Mouse (Mus musculus): ENCODE data around the gene Krt20. TPM values are rescaled to one million over a fixed set of nuclear protein-coding genes. Genes with fewer than 3 reads are reported as not detected.

Gene Krt20
- total and polyA plus RNA-seq, 2 experiments from 2014 or later = 0.11 TPM; not detected in 1

DNA sequence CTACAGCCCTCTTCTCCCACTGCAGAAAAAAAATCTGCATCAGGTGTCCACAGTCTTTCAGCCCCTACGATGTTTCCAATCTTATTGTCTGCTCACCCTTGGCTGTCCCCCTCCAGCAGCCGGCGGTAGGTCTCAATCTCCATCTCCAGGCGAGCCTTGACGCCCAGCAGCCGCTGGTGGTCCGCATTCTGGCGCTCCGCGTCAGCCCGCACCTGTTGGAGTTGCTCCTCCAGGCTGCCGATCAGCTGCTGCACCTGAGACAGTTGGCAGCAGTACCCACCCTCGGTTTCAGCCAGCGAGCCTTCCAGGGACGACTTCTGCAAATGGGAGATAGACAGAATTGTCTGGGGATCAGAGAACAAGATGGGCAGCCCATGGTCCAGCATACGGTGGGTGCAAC, 20.1 kb downstream of the Krt20 start:
- Histone ChIP-seq H3K27me3 (ENCODE audit: insufficient read depth, low read length) (no peaks in the 10 kb centered on the region; the same call in 1 of the 2 replicates), H3K9ac (replicated peaks; ENCODE audit: low read length) (no peak overlapping the region), H3K27ac (no peak overlapping the region), H3K36me3 (ENCODE audit: insufficient read depth, low read length) (no peaks in the 10 kb centered on the region), H3K9me3 (ENCODE audit: low read length) (no peaks in the 10 kb centered on the region), H3K4me3 (ENCODE audit: low read length) (no peak overlapping the region), H3K4me2 (ENCODE audit: low read depth, low read length) (no peak overlapping the region), H3K4me1 (ENCODE audit: insufficient read depth, low read length) (no peaks in the 10 kb centered on the region)
- no peak for TF ChIP-seq CTCF (IDR thresholded peaks at IDR 0.05; ENCODE audit: low read depth)
- DNase-seq (ENCODE audit: low spot score) (no peak), ATAC-seq (no peak)
- WGBS = 63% methylated on average over 16 of the region's 16 CpGs

DNA sequence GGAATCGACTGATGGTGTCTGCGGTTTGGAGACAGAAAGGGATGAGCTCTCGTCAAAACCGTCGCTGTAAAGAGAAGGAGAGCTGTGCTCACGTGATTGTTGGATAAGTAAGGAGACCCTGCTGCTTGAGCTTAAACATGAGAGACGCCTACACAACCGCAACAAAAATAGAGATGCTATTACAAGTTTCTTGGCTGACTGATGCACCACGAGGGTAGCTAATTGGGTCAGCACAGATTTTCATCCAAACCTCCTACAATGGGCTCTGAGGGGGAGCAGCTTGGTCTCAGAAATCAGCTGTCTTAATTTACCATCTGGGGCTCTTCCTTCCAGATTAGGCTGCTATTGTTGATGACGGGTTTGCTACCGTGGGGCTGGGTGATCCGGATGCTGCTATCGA, 21.0 kb downstream of the Krt20 start:
- Histone ChIP-seq H3K4me2 (ENCODE audit: low read depth, low read length) (no peak overlapping the region), H3K36me3 (ENCODE audit: insufficient read depth, low read length) (no peaks in the 10 kb centered on the region), H3K9ac (replicated peaks; ENCODE audit: low read length) (no peak overlapping the region), H3K9me3 (ENCODE audit: low read length) (no peaks in the 10 kb centered on the region), H3K4me3 (ENCODE audit: low read length) (no peak overlapping the region), H3K27me3 (ENCODE audit: insufficient read depth, low read length) (no peaks in the 10 kb centered on the region; the same call in 1 of the 2 replicates), H3K27ac (no peak overlapping the region), H3K4me1 (ENCODE audit: insufficient read depth, low read length) (no peaks in the 10 kb centered on the region)
- TF ChIP-seq CTCF (IDR thresholded peaks at IDR 0.05; ENCODE audit: low read depth) = no peak
- no peak for ATAC-seq
- DNase-seq (ENCODE audit: low spot score) = no peak
- 75% methylated on average over 13 of the region's 13 CpGs for WGBS

DNA sequence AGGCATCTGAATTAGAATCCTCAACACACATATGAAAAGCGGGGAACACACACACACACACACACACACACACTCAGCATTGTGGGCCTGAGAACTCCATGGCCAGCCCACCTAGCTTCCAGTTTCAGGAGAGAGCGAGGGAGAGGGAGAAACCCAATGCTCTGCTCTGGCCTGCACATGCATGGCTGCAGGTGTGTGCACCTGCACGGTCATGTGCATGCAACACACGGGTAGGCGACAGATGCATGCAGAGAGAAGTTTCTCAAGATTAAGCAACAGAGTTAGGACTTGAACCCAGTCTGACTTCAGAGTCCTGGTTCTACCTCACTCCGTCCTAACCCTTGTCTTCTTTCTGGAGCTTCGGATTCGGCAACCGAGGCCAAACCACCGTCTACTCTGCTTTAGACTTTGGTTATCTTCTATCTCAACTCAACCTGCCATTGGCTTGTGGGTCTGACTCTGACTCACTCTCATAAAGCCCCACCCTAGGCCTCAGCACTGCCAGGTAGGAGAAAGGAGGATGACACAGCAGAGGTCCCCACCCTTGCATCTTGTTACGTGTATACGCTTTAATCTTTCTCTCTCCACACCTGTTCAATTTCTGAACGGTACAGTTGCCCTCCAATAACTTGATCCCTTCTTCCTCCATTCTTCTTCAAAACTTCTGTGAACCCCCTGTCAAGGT, 23.3 kb downstream of the Krt20 start:
- no peak for ATAC-seq
- H3K4me1 ChIP-seq (ENCODE audit: insufficient read depth, low read length) = no peaks in the 10 kb centered on the region
- 93% methylated on average over 13 of the region's 13 CpGs for WGBS
- no peaks in the 10 kb centered on the region; the same call in 1 of the 2 replicates for H3K27me3 ChIP-seq (ENCODE audit: insufficient read depth, low read length)
- no peaks in the 10 kb centered on the region for H3K36me3 ChIP-seq (ENCODE audit: insufficient read depth, low read length)
- H3K9ac ChIP-seq (replicated peaks; ENCODE audit: low read length) = no peak overlapping the region
- no peak overlapping the region for H3K4me3 ChIP-seq (ENCODE audit: low read length)
- no peak overlapping the region for H3K27ac ChIP-seq
- DNase-seq (ENCODE audit: low spot score) = no peak
- H3K9me3 ChIP-seq (ENCODE audit: low read length) = no peaks in the 10 kb centered on the region
- no peak overlapping the region for H3K4me2 ChIP-seq (ENCODE audit: low read depth, low read length)
- no peak for TF ChIP-seq CTCF (IDR thresholded peaks at IDR 0.05; ENCODE audit: low read depth)

DNA sequence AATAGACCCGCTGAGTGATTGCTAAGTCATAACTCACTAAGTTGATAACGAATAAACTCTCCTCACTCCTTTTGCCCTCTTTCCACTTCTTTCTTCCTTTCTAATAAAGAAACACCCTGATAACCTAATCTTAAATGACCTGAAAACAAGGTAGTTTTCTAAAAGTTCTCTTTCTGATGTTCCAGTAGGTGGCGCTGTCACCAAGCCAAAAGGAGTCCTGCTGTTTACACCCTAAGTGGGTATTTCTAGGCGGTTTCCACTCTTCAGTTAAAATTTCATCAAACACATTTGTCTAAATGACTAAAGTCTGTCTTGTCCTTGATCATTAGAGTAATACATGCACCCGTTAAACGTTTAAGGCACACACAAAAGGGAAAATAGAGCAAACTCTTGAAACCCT, 24.7 kb downstream of the Krt20 start:
- H3K4me2 ChIP-seq (ENCODE audit: low read depth, low read length) = no peak overlapping the region
- TF ChIP-seq CTCF (IDR thresholded peaks at IDR 0.05; ENCODE audit: low read depth) = peak; percentile 79
- 19% methylated on average over 6 of the region's 6 CpGs for WGBS
- DNase-seq (ENCODE audit: low spot score) = peak; percentile 72
- H3K27ac ChIP-seq = no peak overlapping the region
- H3K9me3 ChIP-seq (ENCODE audit: low read length) = no peaks in the 10 kb centered on the region
- H3K4me3 ChIP-seq (ENCODE audit: low read length) = no peak overlapping the region
- H3K36me3 ChIP-seq (ENCODE audit: insufficient read depth, low read length) = no peaks in the 10 kb centered on the region
- H3K27me3 ChIP-seq (ENCODE audit: insufficient read depth, low read length) = no peaks in the 10 kb centered on the region; the same call in 1 of the 2 replicates
- no peaks in the 10 kb centered on the region for H3K4me1 ChIP-seq (ENCODE audit: insufficient read depth, low read length)
- H3K9ac ChIP-seq (replicated peaks; ENCODE audit: low read length) = no peak overlapping the region
- ATAC-seq = no peak

DNA sequence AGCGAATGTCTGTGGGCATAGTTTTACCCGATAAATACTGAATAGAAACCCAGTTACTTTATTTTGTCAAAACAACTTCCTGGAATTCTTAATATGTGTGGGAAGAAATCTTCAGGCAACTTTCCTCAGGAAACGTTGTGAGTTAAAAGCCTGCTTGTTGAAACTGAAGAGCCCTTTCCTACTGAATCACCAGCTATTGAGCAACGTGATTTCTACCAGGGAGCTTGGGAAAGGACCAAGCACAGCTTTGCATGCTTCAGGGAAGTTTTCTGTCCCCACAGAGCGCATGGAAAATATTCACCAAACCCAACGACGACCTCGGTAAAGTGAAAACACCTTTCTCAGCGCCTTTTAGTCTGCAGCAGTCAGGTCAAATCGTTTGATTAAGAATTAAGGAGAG, 31.8 kb downstream of the Krt20 start:
- H3K4me3 ChIP-seq (ENCODE audit: low read length) = no peak overlapping the region
- no peaks in the 10 kb centered on the region for H3K36me3 ChIP-seq (ENCODE audit: insufficient read depth, low read length)
- H3K27ac ChIP-seq = no peak overlapping the region
- DNase-seq (ENCODE audit: low spot score) = no peak
- H3K9ac ChIP-seq (replicated peaks; ENCODE audit: low read length) = no peak overlapping the region
- no peak for TF ChIP-seq CTCF (IDR thresholded peaks at IDR 0.05; ENCODE audit: low read depth)
- H3K4me1 ChIP-seq (ENCODE audit: insufficient read depth, low read length) = no peaks in the 10 kb centered on the region
- no peaks in the 10 kb centered on the region for H3K9me3 ChIP-seq (ENCODE audit: low read length)
- 76% methylated on average over 10 of the region's 10 CpGs for WGBS
- H3K27me3 ChIP-seq (ENCODE audit: insufficient read depth, low read length) = no peaks in the 10 kb centered on the region
- ATAC-seq = no peak
- no peak overlapping the region for H3K4me2 ChIP-seq (ENCODE audit: low read depth, low read length)

DNA sequence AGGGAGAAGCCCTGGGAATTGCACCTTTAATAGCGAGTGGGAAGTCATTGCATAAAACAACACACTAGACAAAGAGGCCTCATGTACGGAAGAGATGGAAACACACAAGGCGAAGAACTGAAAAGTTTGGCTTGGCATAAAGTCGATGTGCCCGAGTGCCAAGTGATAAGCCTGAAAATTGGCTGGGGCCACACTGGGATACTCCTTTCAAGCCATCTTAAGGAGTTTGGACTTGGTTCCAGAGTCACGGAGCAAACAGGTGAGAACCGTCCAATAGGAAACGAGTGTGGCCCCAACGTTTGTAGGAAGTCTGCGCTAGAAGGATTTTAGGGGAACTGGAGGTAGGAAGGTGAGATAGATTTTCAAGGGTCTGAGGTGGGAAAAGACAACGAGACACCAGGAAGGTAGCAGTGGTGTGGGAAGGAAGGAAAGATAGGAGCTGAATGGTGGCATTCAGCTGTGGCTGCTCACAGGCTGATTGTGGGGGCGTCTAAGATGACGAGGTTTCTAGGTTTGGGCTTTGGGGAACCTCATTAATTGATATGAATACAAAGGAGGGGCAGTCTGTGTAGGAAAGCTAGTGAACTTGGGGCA, 37.9 kb downstream of the Krt20 start:
- Histone ChIP-seq H3K36me3 (ENCODE audit: insufficient read depth, low read length) (no peaks in the 10 kb centered on the region), H3K9ac (replicated peaks; ENCODE audit: low read length) (no peak overlapping the region), H3K4me2 (ENCODE audit: low read depth, low read length) (no peak overlapping the region), H3K4me1 (ENCODE audit: insufficient read depth, low read length) (no peaks in the 10 kb centered on the region), H3K4me3 (ENCODE audit: low read length) (no peak overlapping the region), H3K9me3 (ENCODE audit: low read length) (no peaks in the 10 kb centered on the region), H3K27ac (no peak overlapping the region), H3K27me3 (ENCODE audit: insufficient read depth, low read length) (no peaks in the 10 kb centered on the region)
- WGBS = 94% methylated on average over 13 of the region's 13 CpGs
- no peak for TF ChIP-seq CTCF (IDR thresholded peaks at IDR 0.05; ENCODE audit: low read depth)
- ATAC-seq = no peak
- DNase-seq (ENCODE audit: low spot score) = no peak

DNA sequence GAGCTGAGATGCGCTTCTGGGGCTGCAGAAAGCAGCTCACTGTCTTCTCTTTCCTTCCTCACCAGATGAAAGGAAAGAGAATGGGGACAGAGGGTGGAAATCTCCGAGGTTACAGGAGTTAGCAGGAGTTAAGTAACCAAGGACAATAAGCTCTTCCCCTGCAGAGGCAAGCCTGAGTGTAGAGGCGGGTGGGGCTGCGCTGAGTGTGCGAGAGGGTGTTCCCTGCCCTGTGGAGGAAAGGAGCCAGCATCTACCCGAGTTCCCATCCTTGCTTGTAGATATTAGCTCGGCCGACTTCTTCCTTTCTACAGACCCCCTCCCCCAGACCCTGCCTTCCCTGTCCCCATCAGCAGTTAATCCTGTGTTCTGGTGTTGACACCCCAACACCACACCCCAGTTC, 39.1 kb downstream of the Krt20 start:
- H3K27ac ChIP-seq = no peak overlapping the region
- no peak overlapping the region for H3K4me2 ChIP-seq (ENCODE audit: low read depth, low read length)
- H3K9me3 ChIP-seq (ENCODE audit: low read length) = no peaks in the 10 kb centered on the region
- no peak for TF ChIP-seq CTCF (IDR thresholded peaks at IDR 0.05; ENCODE audit: low read depth)
- DNase-seq (ENCODE audit: low spot score) (no peak), ATAC-seq (no peak)
- H3K4me3 ChIP-seq (ENCODE audit: low read length) = no peak overlapping the region
- no peaks in the 10 kb centered on the region for H3K4me1 ChIP-seq (ENCODE audit: insufficient read depth, low read length)
- no peaks in the 10 kb centered on the region for H3K27me3 ChIP-seq (ENCODE audit: insufficient read depth, low read length)
- no peak overlapping the region for H3K9ac ChIP-seq (replicated peaks; ENCODE audit: low read length)
- 70% methylated on average over 8 of the region's 8 CpGs for WGBS
- no peaks in the 10 kb centered on the region for H3K36me3 ChIP-seq (ENCODE audit: insufficient read depth, low read length)
